Mouse (Mus musculus): ENCODE data around the gene Fkbp8.

- TF ChIP-seq CTCF (IDR thresholded peaks at IDR 0.05; ENCODE audit: borderline replicate concordance, control insufficient read depth, extremely low read depth, insufficient read depth, low read length, poor library complexity) (no peak), POLR2A (IDR thresholded peaks at IDR 0.05; ENCODE audit: control insufficient read depth, extremely low read depth, insufficient read depth, low read length, poor library complexity) (no peak)
These were observed 15.8 kb upstream of the Fkbp8 start for GRCm38 (mm10) chr8:70511770-70512169.

Data from thymus, adult 2 months (tissue).